Mouse (Mus musculus) forebrain, embryonic 16.5 days (tissue): ENCODE measurements around the gene Prpf31. TPM values are rescaled to one million over a fixed set of nuclear protein-coding genes. Genes with fewer than 3 reads are reported as not detected.

ENCODE experiments used
- ATAC-seq: fragments of 200-750 bp; cut with Nextera tagmentation; 2 replicates; pipeline ENCODE4 v1.8.0; 2017; ENCODE audit warnings: mild to moderate bottlenecking, moderate library complexity
- H3K27ac ChIP-seq: fragments of 300-500 bp; sonication (generic); 2 replicates; pipeline ENCODE4 v1.5.1; 2014; ENCODE audit warnings: low read length, control low read depth
- H3K27me3 ChIP-seq: fragments of 300-500 bp; sonication (generic); replicated peaks from 2 replicates; pipeline ENCODE4 v1.6.1; 2014; ENCODE audit warnings: low read length; ENCODE audit not compliant: control insufficient read depth, insufficient read depth
- H3K36me3 ChIP-seq: fragments of 300-500 bp; sonication (generic); 2 replicates; pipeline ENCODE4 v1.6.1; 2014; ENCODE audit not compliant: control insufficient read depth, insufficient read depth
- H3K4me1 ChIP-seq: fragments of 300-500 bp; sonication (generic); replicated peaks from 2 replicates; pipeline ENCODE4 v1.6.1; 2014; ENCODE audit warnings: low read length; ENCODE audit not compliant: control insufficient read depth, insufficient read depth
- H3K4me2 ChIP-seq: fragments of 300-500 bp; sonication (generic); 2 replicates; pipeline ENCODE4 v1.6.1; 2014; ENCODE audit warnings: mild to moderate bottlenecking, low read length, control low read depth
- H3K4me3 ChIP-seq: fragments of 300-500 bp; sonication (generic); replicated peaks from 2 replicates; pipeline ENCODE4 v1.5.1; 2014; ENCODE audit warnings: mild to moderate bottlenecking, low read length, control low read depth
- H3K9ac ChIP-seq: fragments of 300-500 bp; sonication (generic); replicated peaks from 2 replicates; pipeline ENCODE4 v1.6.1; 2014; ENCODE audit warnings: low read depth, low read length, control low read depth
- H3K9me3 ChIP-seq: fragments of 300-500 bp; sonication (generic); 2 replicates; pipeline ENCODE4 v1.6.1; 2016; ENCODE audit warnings: low read length; ENCODE audit not compliant: control insufficient read depth
- WGBS: fragments of 180-500 bp; shearing (Covaris S2); extraction: QIAGEN DNeasy Blood & Tissue Kit; methylation state at CpG from one replicate; pipeline ENCODE4 v1.1.7; 2014; 5-methylcytosine and 5-hydroxymethylcytosine counted together
- polyA plus RNA-seq: library from polyadenylated mRNA; unstranded; fragments of >200 nt; fragmentation: Nextera tagmentation; extraction: Ambion mirVana; gene quantifications from 2 replicates; pipeline ENCODE4 v1.2.1, GENCODE M21; 2015

Gene Prpf31
- polyA plus RNA-seq, 1 experiment from 2014 or later: 109 TPM

DNA sequence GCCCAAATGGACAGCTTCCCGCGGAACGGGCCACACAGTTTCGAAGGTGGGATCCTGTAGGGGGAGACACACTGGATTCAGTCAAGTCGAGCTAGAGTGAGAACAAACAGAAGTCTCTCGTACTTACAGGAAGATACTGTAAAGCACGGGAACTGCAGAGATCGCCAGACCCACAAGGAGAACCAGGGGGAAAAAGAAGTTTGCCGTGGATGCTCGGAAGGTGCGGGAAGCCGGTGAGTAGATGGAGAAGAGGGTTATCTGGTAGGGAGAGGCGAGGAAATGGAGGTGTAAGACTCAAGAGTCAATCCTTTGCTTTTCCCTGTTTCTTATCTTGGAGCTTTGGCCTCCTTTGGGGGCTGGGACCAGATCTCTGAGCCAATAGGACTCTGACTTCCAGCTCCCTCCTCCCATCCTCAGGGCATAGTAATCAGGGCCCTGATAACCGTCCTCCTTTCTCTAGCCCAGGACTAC lies 37.2 kb downstream of the Prpf31 start:
- Histone ChIP-seq H3K4me1 (peaks cover 18% of the 10 kb centered on the region), H3K9me3 (no peaks in the 10 kb centered on the region), H3K9ac (no peak overlapping the region), H3K36me3 (peaks cover 4% of the 10 kb centered on the region), H3K27me3 (no peaks in the 10 kb centered on the region), H3K4me3 (no peak overlapping the region), H3K27ac (no peak overlapping the region), H3K4me2 (no peak overlapping the region)
- WGBS: 23% methylated on average over 14 of the region's 14 CpGs
- ATAC-seq: no peak

DNA sequence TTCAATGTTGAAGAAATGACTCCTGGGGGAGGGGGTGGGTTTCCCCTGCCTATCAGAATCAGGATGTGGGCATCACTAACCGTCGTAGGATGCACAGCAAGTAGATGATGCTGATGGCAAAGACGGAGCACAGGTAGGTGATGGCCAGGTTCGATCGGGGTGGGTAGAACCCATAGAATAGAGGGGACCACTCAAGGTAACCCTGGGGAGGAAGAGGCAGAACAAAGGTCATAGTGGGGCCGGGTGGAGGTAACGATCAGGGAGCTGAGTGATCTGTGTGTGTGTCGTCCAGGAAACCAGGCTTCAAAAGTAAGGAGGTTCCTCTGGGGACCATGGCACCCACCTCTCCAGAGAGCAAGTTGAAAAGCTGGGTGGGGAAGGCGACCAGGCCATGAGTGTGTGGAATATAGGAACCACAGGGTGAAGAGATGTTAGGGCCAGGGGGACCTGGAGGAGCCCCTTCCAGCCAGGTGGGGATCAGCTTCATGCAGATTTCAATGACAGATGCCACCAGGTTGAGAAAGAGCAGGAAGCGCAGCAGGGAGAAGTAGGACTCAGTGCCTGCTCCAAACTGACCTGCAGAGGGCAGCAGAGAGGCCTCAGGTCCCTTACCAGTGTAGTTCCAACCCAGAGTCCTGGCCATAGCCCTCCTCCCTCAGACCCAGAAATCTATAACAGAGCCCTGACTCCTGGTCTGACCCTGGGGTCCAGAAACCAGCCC lies 44.9 kb downstream of the Prpf31 start:
- Histone ChIP-seq H3K9ac (no peak overlapping the region), H3K4me3 (no peak overlapping the region), H3K4me2 (no peak overlapping the region), H3K9me3 (no peaks in the 10 kb centered on the region), H3K36me3 (no peaks in the 10 kb centered on the region; the same call in 1 of the 2 replicates), H3K27ac (no peak overlapping the region), H3K27me3 (no peaks in the 10 kb centered on the region), H3K4me1 (no peaks in the 10 kb centered on the region)
- WGBS: 74% methylated on average over 10 of the region's 10 CpGs
- ATAC-seq: peak; percentile 91

DNA sequence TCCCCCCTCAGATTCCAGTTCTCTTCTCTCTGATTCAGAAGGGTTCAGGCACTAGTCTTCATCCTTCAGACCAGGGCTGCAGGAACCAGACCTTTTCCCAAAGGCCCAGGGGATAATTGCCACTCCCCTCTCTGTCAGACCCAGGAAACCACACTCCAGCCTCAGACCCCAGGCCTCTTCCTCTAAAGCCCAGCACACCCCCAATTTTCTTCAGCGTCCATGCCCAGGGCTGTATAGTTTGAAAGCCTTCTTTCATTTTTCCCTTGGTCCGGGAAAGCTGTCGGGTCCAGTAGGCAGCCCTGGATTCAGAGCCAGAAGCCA lies 45.4 kb downstream of the Prpf31 start:
- H3K4me1 ChIP-seq: no peaks in the 10 kb centered on the region
- H3K27me3 ChIP-seq: no peaks in the 10 kb centered on the region
- H3K27ac ChIP-seq: no peak overlapping the region
- no peaks in the 10 kb centered on the region for H3K9me3 ChIP-seq
- ATAC-seq: no peak
- H3K9ac ChIP-seq: no peak overlapping the region
- 73% methylated on average over 3 of the region's 3 CpGs for WGBS
- no peaks in the 10 kb centered on the region; the same call in 1 of the 2 replicates for H3K36me3 ChIP-seq
- no peak overlapping the region for H3K4me2 ChIP-seq
- no peak overlapping the region for H3K4me3 ChIP-seq

DNA sequence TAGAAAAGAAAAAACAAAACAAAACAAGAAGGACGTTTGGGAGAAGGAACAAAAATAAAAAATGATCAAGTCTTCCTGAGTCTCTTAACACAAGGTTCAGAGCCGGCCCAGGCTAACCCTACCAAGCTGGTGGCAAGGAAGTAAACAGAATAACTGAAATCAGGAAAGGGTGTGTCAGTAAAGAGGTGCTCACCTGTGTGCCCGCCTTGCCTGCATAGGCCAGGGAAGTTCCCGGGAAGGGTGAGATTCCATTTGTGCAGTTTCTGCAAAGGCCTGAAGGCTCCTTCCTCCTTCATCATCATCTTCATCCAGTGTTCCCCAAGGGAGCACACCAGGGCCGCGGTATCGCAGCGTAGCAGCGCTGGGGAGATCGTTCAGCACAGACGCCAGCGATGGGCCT lies 46.6 kb downstream of the Prpf31 start:
- H3K4me2 ChIP-seq: no peak overlapping the region
- no peak overlapping the region for H3K9ac ChIP-seq
- H3K4me3 ChIP-seq: no peak overlapping the region
- H3K9me3 ChIP-seq: no peaks in the 10 kb centered on the region
- no peaks in the 10 kb centered on the region; the same call in 1 of the 2 replicates for H3K36me3 ChIP-seq
- ATAC-seq: no peak
- H3K27ac ChIP-seq: no peak overlapping the region
- H3K27me3 ChIP-seq: no peaks in the 10 kb centered on the region
- no peaks in the 10 kb centered on the region for H3K4me1 ChIP-seq
- 86% methylated on average over 12 of the region's 12 CpGs for WGBS

DNA sequence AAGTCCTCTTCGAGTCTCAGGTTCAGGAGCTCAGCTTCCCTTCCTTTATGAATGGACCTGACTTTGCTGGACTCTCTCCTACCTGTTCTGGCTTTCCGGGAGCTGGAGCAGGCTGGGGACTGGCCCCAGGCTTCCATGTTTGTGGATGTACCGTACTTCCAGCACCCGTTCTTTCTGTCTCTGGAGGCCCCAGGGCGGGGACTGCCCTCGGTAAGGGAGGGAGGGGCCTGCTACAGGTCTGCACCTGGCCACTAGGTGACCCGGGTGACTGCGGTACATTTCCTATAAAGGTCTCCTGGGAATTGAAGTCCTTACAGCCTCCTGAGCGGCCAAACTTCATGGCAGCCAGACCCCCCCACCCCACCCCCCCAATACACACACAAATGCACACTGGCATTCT lies 47.6 kb downstream of the Prpf31 start, which contains the start of gene Tmc4:
Gene Tmc4, minus strand, starts transcription at position 212 of the 400 bp plus-strand sequence.
- Histone ChIP-seq H3K4me1 (no peaks in the 10 kb centered on the region), H3K4me3 (no peak within 1 kb of the TSS), H3K27ac (no peak within 1 kb of the TSS), H3K27me3 (no peaks in the 10 kb centered on the region), H3K9ac (no peak within 1 kb of the TSS), H3K9me3 (no peaks in the 10 kb centered on the region), H3K36me3 (no peaks in the 10 kb centered on the region; the same call in 1 of the 2 replicates), H3K4me2 (no peak within 1 kb of the TSS)
- 54% methylated on average over 9 of the region's 9 CpGs for WGBS
- no peak for ATAC-seq

DNA sequence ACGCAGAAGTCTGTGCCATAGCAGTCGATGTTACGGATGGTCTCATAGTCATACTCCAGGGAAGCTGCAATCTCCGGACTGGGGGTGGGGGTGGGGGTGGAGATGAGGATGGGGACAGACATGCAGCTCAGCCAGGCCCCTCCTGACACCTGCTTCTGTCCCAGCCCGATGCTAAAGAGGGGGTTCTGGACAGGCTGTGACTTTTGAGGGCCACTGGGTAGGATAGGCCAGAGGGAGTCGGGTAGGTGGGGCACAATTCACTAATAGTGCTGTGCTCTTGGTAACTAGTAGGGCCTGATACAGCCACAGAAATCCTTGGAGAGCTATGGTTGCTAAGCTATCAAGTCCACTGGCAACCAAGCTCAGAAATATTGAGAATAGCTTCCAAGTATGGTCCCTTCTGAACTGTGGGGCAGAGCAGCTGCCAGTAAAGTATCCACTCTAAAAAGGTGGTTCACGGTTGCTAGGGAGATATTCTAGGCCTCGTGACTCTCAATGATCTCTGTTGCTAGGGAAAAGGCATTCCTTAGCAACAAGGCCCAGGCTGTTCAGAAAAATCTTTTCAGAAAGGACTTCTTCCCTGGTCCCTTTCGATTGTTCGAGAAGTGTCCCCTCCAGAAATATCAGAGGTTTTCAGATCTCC lies 54.2 kb downstream of the Prpf31 start:
- no peak overlapping the region for H3K4me3 ChIP-seq
- peaks cover 10% of the 10 kb centered on the region; the same call in 1 of the 2 replicates for H3K36me3 ChIP-seq
- 0 out of 2 replicates have a peak, but pooled peaks cover 5% of the 10 kb centered on the region for H3K4me1 ChIP-seq
- no peak overlapping the region for H3K4me2 ChIP-seq
- 60% methylated on average over 10 of the region's 10 CpGs for WGBS
- no peak overlapping the region; the same call in 1 of the 2 replicates for H3K9ac ChIP-seq
- H3K27me3 ChIP-seq: no peaks in the 10 kb centered on the region
- H3K9me3 ChIP-seq: no peaks in the 10 kb centered on the region
- H3K27ac ChIP-seq: peak overlapping the region; percentile 49
- peak; percentile 64 for ATAC-seq

DNA sequence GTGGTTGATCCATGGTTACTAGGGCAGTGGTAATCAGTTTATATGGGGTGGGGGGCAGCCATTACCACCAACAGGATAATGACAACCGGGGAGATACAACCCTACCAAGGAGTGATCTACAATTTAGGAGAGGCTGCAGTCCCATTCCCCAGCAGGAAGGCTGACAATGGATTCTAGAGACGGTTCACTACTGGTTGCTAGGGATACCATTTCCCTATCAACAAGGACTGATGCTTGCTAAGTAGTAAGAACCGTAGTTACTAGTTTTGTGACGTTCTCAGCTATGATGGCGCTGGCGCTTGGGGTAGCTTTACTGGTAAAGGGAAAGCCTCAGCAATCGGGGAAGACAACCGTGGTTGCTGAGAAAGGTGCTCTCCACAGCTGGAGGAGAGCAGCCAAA lies 54.9 kb downstream of the Prpf31 start:
- 74% methylated on average over 8 of the region's 8 CpGs for WGBS
- H3K27me3 ChIP-seq: no peaks in the 10 kb centered on the region
- H3K27ac ChIP-seq: peak overlapping the region; percentile 31
- peaks cover 10% of the 10 kb centered on the region; the same call in 1 of the 2 replicates for H3K36me3 ChIP-seq
- H3K4me1 ChIP-seq: 0 out of 2 replicates have a peak, but pooled peaks cover 5% of the 10 kb centered on the region
- ATAC-seq: 0 out of 2 replicates have a peak, but pooled peaks have one; percentile 3
- H3K9ac ChIP-seq: no peak overlapping the region
- no peak overlapping the region for H3K4me2 ChIP-seq
- H3K9me3 ChIP-seq: no peaks in the 10 kb centered on the region
- no peak overlapping the region for H3K4me3 ChIP-seq

DNA sequence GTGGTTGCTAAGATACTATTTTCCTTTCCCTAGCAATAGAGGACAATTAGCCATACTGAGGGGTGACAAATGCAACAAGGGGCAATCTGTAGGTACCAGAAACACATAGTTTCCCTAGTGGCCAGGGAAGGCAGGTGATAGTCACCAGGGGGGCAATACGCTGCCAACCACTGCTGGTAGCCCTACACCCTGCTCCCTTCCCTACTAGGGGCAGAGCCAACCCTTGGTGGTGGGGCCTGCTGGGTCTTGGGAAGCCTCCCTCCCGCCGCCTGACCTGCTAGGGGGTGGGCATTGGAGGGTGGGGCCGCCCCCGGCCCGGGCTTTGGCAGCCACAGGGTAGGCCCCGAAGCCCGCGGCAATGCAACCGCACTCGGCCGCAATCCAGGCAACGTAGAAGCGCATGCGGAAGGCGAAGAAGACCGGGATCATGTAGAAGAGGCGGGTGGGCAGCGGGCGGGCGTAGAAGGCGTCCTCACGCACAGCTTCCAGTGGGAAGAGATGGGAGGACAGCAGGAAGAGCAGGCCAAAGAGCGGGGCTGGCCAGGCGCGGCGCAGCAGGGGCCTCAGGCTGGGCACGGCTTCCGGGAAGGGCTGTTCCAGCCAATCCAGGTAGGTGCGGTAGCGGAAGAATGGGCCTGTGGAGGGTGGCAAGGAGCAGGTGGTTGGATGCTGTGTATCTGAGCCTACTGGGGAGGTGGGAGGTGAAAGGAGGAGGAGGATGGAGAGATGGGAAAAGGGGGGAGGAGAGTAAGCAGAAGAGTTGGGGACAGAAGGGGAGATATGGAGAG lies 55.8 kb downstream of the Prpf31 start:
- Histone ChIP-seq H3K36me3 (peaks cover 10% of the 10 kb centered on the region; the same call in 1 of the 2 replicates), H3K4me2 (no peak overlapping the region), H3K4me1 (0 out of 2 replicates have a peak, but pooled peaks cover 5% of the 10 kb centered on the region), H3K9me3 (no peaks in the 10 kb centered on the region), H3K9ac (no peak overlapping the region), H3K27me3 (no peaks in the 10 kb centered on the region), H3K4me3 (no peak overlapping the region), H3K27ac (no peak overlapping the region)
- WGBS: 85% methylated on average over 30 of the region's 31 CpGs
- ATAC-seq: no peak

DNA sequence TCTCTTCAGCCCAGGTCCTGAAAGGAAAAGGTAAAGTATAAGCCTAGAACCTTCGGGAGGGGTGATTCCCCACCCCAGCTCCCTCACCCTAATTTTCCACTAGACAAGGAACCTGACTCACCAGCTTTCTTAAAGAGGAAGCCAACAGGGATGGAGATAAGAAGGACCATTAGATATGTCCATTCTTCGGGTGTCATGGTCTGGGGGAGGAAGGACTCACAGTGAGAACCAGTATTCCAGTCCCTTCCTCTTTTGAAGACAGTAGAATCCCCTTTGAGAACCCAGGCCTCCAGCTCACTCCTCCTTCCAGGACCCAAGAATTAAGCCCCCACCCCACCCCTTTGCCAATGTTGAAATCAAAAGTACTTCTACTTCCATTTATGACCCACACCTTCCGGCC lies 62.1 kb downstream of the Prpf31 start:
- H3K9me3 ChIP-seq: no peaks in the 10 kb centered on the region
- 40% methylated on average over 3 of the region's 3 CpGs for WGBS
- H3K9ac ChIP-seq: peak overlapping the region; percentile 72
- peak overlapping the region; percentile 77 for H3K4me3 ChIP-seq
- no peaks in the 10 kb centered on the region for H3K27me3 ChIP-seq
- H3K27ac ChIP-seq: peak overlapping the region; percentile 81
- ATAC-seq: no peak
- peaks cover 7% of the 10 kb centered on the region; the same call in 1 of the 2 replicates for H3K36me3 ChIP-seq
- H3K4me2 ChIP-seq: peak overlapping the region; percentile 71
- H3K4me1 ChIP-seq: peaks cover 19% of the 10 kb centered on the region
